Mouse (Mus musculus) C2C12 (cell line): Measurements from ENCODE around the gene Prex1.

Experiments
- CEBPB ChIP-seq: IDR thresholded peaks from one replicate; pipeline ENCODE4 v1.6.1; 2011; ENCODE audit warnings: low read depth, mild to moderate bottlenecking, control low read depth, moderate library complexity
- CTCF ChIP-seq: IDR thresholded peaks from one replicate; pipeline ENCODE4 v1.5.1; 2011; ENCODE audit not compliant: control insufficient read depth, insufficient read depth, insufficient read length
- USF1 ChIP-seq: IDR thresholded peaks from one replicate; pipeline ENCODE4 v1.6.1; 2011; ENCODE audit warnings: low read depth, mild to moderate bottlenecking, control low read depth, moderate library complexity

DNA sequence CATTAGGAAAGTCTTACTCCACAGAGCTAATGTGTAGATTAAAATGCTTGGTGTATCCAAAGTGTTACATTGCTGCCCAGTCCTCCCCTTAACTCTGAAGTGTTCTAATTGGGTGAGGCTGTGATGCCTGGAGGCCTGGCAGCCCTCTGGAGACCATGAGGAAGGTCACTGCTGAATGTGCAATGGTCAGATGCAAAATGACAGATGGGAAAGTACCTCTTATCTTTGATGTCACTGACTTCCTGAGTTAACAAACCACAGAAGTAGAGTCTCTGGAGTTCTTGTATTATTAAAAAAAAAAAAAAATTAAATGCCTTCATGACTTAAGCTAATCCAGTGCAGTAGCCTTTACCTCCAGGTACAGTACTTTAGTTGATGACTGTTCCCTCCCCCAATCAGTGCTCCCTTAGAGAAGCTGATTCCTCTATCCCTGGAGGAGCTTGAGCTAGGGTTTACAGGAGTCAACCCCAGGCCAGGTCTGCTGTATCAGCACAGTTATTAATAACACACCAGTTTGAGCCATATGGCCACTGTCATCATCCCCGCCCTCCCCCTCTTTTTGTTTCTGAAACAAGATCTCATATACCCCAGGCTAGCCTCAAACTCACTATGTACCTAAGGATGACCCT is 5.8 kb upstream of the Prex1 start:
- TF ChIP-seq CEBPB (no peak), CTCF (no peak), USF1 (no peak)
